Mouse (Mus musculus) G1E (cell line): ENCODE results near the gene Zer1. TPM values are rescaled to one million over a fixed set of nuclear protein-coding genes. Genes with fewer than 3 reads are reported as not detected.

Experiments used
- ATAC-seq: 2 replicates; pipeline ENCODE4 v1.8.0; 2016; ENCODE audit warnings: mild to moderate bottlenecking; ENCODE audit not compliant: insufficient number of reproducible peaks, poor library complexity, low FRiP score, severe bottlenecking; ENCODE audit errors: extremely low read depth
- DNase-seq: peaks from one replicate; pipeline ENCODE4 v3.0.0; 2012; ENCODE audit warnings: low spot score
- H3K27me3 ChIP-seq: 2 replicates; pipeline ENCODE4 v1.6.1; 2012; ENCODE audit warnings: mild to moderate bottlenecking, low read length, inconsistent platforms; ENCODE audit not compliant: insufficient read depth
- H3K36me3 ChIP-seq: replicated peaks from 2 replicates; pipeline ENCODE3; 2012; ENCODE audit warnings: mild to moderate bottlenecking, inconsistent platforms
- H3K4me1 ChIP-seq: 2 replicates; pipeline ENCODE4 v1.6.1; 2012; ENCODE audit warnings: low read depth, low read length, inconsistent platforms, mixed read lengths; ENCODE audit not compliant: insufficient read depth
- H3K4me3 ChIP-seq: 2 replicates; pipeline ENCODE4 v1.5.1; 2012; ENCODE audit warnings: low read depth, mild to moderate bottlenecking, inconsistent platforms, low read length, moderate library complexity, mixed read lengths
- H3K9me3 ChIP-seq: replicated peaks from 2 replicates; pipeline ENCODE4 v1.6.1; 2012; ENCODE audit warnings: inconsistent platforms
- CTCF ChIP-seq: IDR thresholded peaks from 2 replicates; pipeline ENCODE4 v1.5.1; 2012; ENCODE audit warnings: low read depth, low read length, inconsistent platforms, mixed read lengths
- GATA1 ChIP-seq: IDR thresholded peaks from 2 replicates; pipeline ENCODE4 v1.6.1; 2012; ENCODE audit warnings: borderline replicate concordance, low read length, inconsistent platforms, mixed read lengths
- GATA2 ChIP-seq: IDR thresholded peaks from 2 replicates; pipeline ENCODE4 v1.6.1; 2012; ENCODE audit warnings: low read depth, low read length, inconsistent platforms, borderline replicate concordance
- POLR2AphosphoS5 ChIP-seq: IDR thresholded peaks from 2 replicates; pipeline ENCODE4 v1.6.1; 2012; ENCODE audit warnings: low read depth, low read length, inconsistent platforms; ENCODE audit not compliant: insufficient replicate concordance
- TAL1 ChIP-seq: conservative IDR thresholded peaks from 2 replicates; pipeline ENCODE4 v1.6.1; 2012; ENCODE audit warnings: low read depth, low read length, inconsistent platforms, mixed read lengths
- polyA plus RNA-seq: library from polyadenylated mRNA; stranded (reverse); fragments of >175 nt; gene quantifications from 2 replicates; pipeline ENCODE4 v1.2.3, GENCODE M21; 2012
- total RNA-seq, 2 experiments: library from RNA; stranded (forward) in 1 of 2; stranded (reverse) in 1 of 2; fragments of 200-1000 nt in 1 of 2; fragments of >200 nt in 1 of 2; fragmentation: Nextera tagmentation in 1 of 2; gene quantifications; 2 replicates each; pipeline ENCODE4 v1.2.3; 2014 to 2017

Gene Zer1
- total and polyA plus RNA-seq, 3 experiments: 10.4 to 25.8 (median 18.9) TPM

- no peak for TF ChIP-seq CTCF
- TF ChIP-seq GATA1: no peak
- no peak for TF ChIP-seq GATA2
- TF ChIP-seq TAL1: no peak
- no peak for TF ChIP-seq POLR2AphosphoS5
- peaks cover 41% of the 10 kb centered on the region for H3K4me1 ChIP-seq
- H3K36me3 ChIP-seq: peaks cover 43% of the 10 kb centered on the region
- no peak overlapping the region for H3K4me3 ChIP-seq
- no peak for DNase-seq
- peaks cover 4% of the 10 kb centered on the region; the same call in 1 of the 2 replicates for H3K27me3 ChIP-seq
- no peak for ATAC-seq
- no peaks in the 10 kb centered on the region for H3K9me3 ChIP-seq
These were observed 48.8 kb downstream of the Zer1 start for GRCm38 (mm10) chr2:30075625-30076024.

- ATAC-seq: no peak
- Histone ChIP-seq H3K4me1 (peaks cover 53% of the 10 kb centered on the region), H3K36me3 (peaks cover 54% of the 10 kb centered on the region), H3K4me3 (no peak overlapping the region), H3K27me3 (no peaks in the 10 kb centered on the region), H3K9me3 (no peaks in the 10 kb centered on the region)
- no peak for TF ChIP-seq CTCF
- TF ChIP-seq POLR2AphosphoS5: 0 out of 2 replicates have a peak, but pooled peaks have one; percentile 55
- no peak for DNase-seq
These were observed 51.1 kb downstream of the Zer1 start for GRCm38 (mm10) chr2:30073285-30073684.

GRCm38 (mm10) chr2:30072875-30073274, 51.5 kb downstream of the Zer1 start:
- Histone ChIP-seq H3K9me3 (no peaks in the 10 kb centered on the region), H3K27me3 (no peaks in the 10 kb centered on the region), H3K4me1 (peaks cover 52% of the 10 kb centered on the region), H3K36me3 (peaks cover 58% of the 10 kb centered on the region), H3K4me3 (no peak overlapping the region)
- no peak for ATAC-seq
- TF ChIP-seq GATA1 (no peak), GATA2 (no peak), CTCF (no peak), TAL1 (no peak), POLR2AphosphoS5 (no peak)
- no peak for DNase-seq

GRCm38 (mm10) chr2:30067962-30068361, 56.4 kb downstream of the Zer1 start:
- H3K27me3 ChIP-seq: no peaks in the 10 kb centered on the region
- TF ChIP-seq GATA2 (no peak), TAL1 (no peak), CTCF (no peak), GATA1 (no peak), POLR2AphosphoS5 (no peak)
- no peaks in the 10 kb centered on the region for H3K9me3 ChIP-seq
- ATAC-seq: no peak
- peaks cover 54% of the 10 kb centered on the region for H3K4me1 ChIP-seq
- no peak for DNase-seq
- peak overlapping the region; percentile 92 for H3K4me3 ChIP-seq
- peaks cover 48% of the 10 kb centered on the region for H3K36me3 ChIP-seq

GRCm38 (mm10) chr2:30067031-30067888, 57.1 kb downstream of the Zer1 start:
- peak; percentile 52 for DNase-seq
- Histone ChIP-seq H3K4me3 (peak overlapping the region; percentile 92), H3K4me1 (peaks cover 54% of the 10 kb centered on the region), H3K27me3 (no peaks in the 10 kb centered on the region), H3K9me3 (no peaks in the 10 kb centered on the region), H3K36me3 (peaks cover 43% of the 10 kb centered on the region)
- no peak for TF ChIP-seq TAL1
- TF ChIP-seq GATA2: no peak
- TF ChIP-seq CTCF: no peak
- ATAC-seq: no peak

- H3K9me3 ChIP-seq: no peaks in the 10 kb centered on the region
- peak; percentile 66 for ATAC-seq
- peaks cover 62% of the 10 kb centered on the region for H3K4me1 ChIP-seq
- TF ChIP-seq GATA2 (no peak), TAL1 (no peak), POLR2AphosphoS5 (no peak), GATA1 (no peak), CTCF (no peak)
- H3K4me3 ChIP-seq: peak overlapping the region; percentile 92
- DNase-seq: peak; percentile 93
- no peaks in the 10 kb centered on the region for H3K27me3 ChIP-seq
- peaks cover 41% of the 10 kb centered on the region for H3K36me3 ChIP-seq
These were observed 58.1 kb downstream of the Zer1 start for GRCm38 (mm10) chr2:30066046-30066901.
